Mouse (Mus musculus) CH12.LX (cell line): Measurements from ENCODE around the gene Itgb2. TPM values are rescaled to one million over a fixed set of nuclear protein-coding genes. Genes with fewer than 3 reads are reported as not detected.

Experiments
- DNase-seq: peaks from one replicate; pipeline ENCODE4 v3.0.0-alpha.2; 2013; ENCODE audit errors: extremely low read depth
- H3K27ac ChIP-seq: 2 replicates; pipeline ENCODE4 v1.5.1; 2012; ENCODE audit warnings: low read depth, mild to moderate bottlenecking, control low read depth, moderate library complexity; ENCODE audit not compliant: insufficient read depth
- H3K27me3 ChIP-seq: replicated peaks from 2 replicates; pipeline ENCODE3; 2012; ENCODE audit warnings: inconsistent platforms
- H3K36me3 ChIP-seq, 2 experiments: replicated peaks in 1 of 2; 2 replicates each; pipeline versions ENCODE3 to v1.6.1; 2012; ENCODE audit warnings: inconsistent platforms in 1 of 2, low read length in 1 of 2, mild to moderate bottlenecking in 1 of 2, mixed read lengths in 1 of 2, moderate library complexity in 1 of 2; ENCODE audit not compliant: control insufficient read depth in 1 of 2, insufficient read depth in 1 of 2
- H3K4me1 ChIP-seq, 2 experiments: 2 replicates each; pipeline ENCODE4 v1.6.1; 2012; ENCODE audit warnings: inconsistent platforms in 1 of 2, moderate library complexity in 1 of 2; ENCODE audit not compliant: insufficient read depth in 2 of 2, control insufficient read depth in 1 of 2
- H3K4me2 ChIP-seq: 2 replicates; pipeline ENCODE4 v1.6.1; 2012; ENCODE audit warnings: low read depth, mild to moderate bottlenecking, control low read depth; ENCODE audit not compliant: poor library complexity, insufficient read depth, severe bottlenecking
- H3K4me3 ChIP-seq, 3 experiments: fragments of 150-350 bp in 1 of 3; sonication (generic) in 1 of 3; replicated peaks in 1 of 3; 2 replicates each; pipeline versions ENCODE3 to v1.5.1; 2011 to 2012; ENCODE audit warnings: low read depth in 2 of 3, low read length in 2 of 3, mild to moderate bottlenecking in 2 of 3, moderate library complexity in 2 of 3, control low read depth in 1 of 3, improper control_type of control experiment in 1 of 3, inconsistent platforms in 1 of 3, mixed read lengths in 1 of 3; ENCODE audit not compliant: poor library complexity in 1 of 3
- H3K79me2 ChIP-seq: replicated peaks from 2 replicates; pipeline ENCODE4 v1.6.1; 2012; ENCODE audit warnings: mild to moderate bottlenecking, moderate library complexity; ENCODE audit not compliant: control insufficient read depth, poor library complexity, insufficient read depth, severe bottlenecking; ENCODE audit errors: extremely low read depth
- H3K9ac ChIP-seq: 2 replicates; pipeline ENCODE4 v1.6.1; 2012; ENCODE audit warnings: low read depth, mild to moderate bottlenecking, control low read depth, moderate library complexity; ENCODE audit not compliant: insufficient read depth
- H3K9me3 ChIP-seq: replicated peaks from 2 replicates; pipeline ENCODE3; 2012; ENCODE audit warnings: low read length, inconsistent platforms, mixed read lengths
- BHLHE40 ChIP-seq: IDR thresholded peaks from 2 replicates; pipeline ENCODE4 v1.6.1; 2011; ENCODE audit warnings: mild to moderate bottlenecking, low read depth, low read length, improper control_type of control experiment
- CTCF ChIP-seq, 2 experiments: IDR thresholded peaks in 1 of 2; conservative IDR thresholded peaks in 1 of 2; 2 replicates each; pipeline ENCODE4 v1.5.1; 2011 to 2012; ENCODE audit warnings: low read depth in 2 of 2, low read length in 2 of 2, improper control_type of control experiment in 1 of 2, inconsistent platforms in 1 of 2, mild to moderate bottlenecking in 1 of 2, moderate library complexity in 1 of 2
- ELF1 ChIP-seq: IDR thresholded peaks from 2 replicates; pipeline ENCODE4 v1.6.1; 2014; ENCODE audit warnings: low read depth, mild to moderate bottlenecking, inconsistent platforms, low read length, improper control_type of control experiment
- EP300 ChIP-seq: IDR thresholded peaks from 2 replicates; pipeline ENCODE4 v1.6.1; 2011; ENCODE audit warnings: low read length, improper control_type of control experiment
- MAFK ChIP-seq: IDR thresholded peaks from 2 replicates; pipeline ENCODE4 v1.6.1; 2011; ENCODE audit warnings: low read length, improper control_type of control experiment; ENCODE audit not compliant: insufficient replicate concordance
- MAX ChIP-seq: IDR thresholded peaks from 2 replicates; pipeline ENCODE4 v1.6.1; 2011; ENCODE audit warnings: low read length, improper control_type of control experiment
- MAZ ChIP-seq: IDR thresholded peaks from 2 replicates; pipeline ENCODE4 v1.6.1; 2012; ENCODE audit warnings: low read depth, mild to moderate bottlenecking, inconsistent platforms, low read length, improper control_type of control experiment, moderate library complexity
- MEF2A ChIP-seq: IDR thresholded peaks from 2 replicates; pipeline ENCODE4 v1.6.1; 2014; ENCODE audit warnings: low read depth, mild to moderate bottlenecking, inconsistent platforms, low read length, improper control_type of control experiment, borderline replicate concordance
- NRF1 ChIP-seq: IDR thresholded peaks from 2 replicates; pipeline ENCODE4 v1.6.1; 2014; ENCODE audit warnings: low read depth, mild to moderate bottlenecking, inconsistent platforms, low read length, improper control_type of control experiment, moderate library complexity
- POLR2A ChIP-seq: IDR thresholded peaks from 2 replicates; pipeline ENCODE4 v1.6.1; 2011; ENCODE audit warnings: low read depth, mild to moderate bottlenecking, improper control_type of control experiment, low read length
- RAD21 ChIP-seq: IDR thresholded peaks from 2 replicates; pipeline ENCODE4 v1.6.1; 2011; ENCODE audit warnings: low read depth, mild to moderate bottlenecking, low read length, improper control_type of control experiment, moderate library complexity
- RCOR1 ChIP-seq: conservative IDR thresholded peaks from 2 replicates; pipeline ENCODE4 v1.6.1; 2012; ENCODE audit warnings: low read depth, mild to moderate bottlenecking, inconsistent platforms, low read length, improper control_type of control experiment
- SMC3 ChIP-seq: IDR thresholded peaks from 2 replicates; pipeline ENCODE4 v1.6.1; 2011; ENCODE audit warnings: low read depth, low read length, improper control_type of control experiment
- TBP ChIP-seq: conservative IDR thresholded peaks from 2 replicates; pipeline ENCODE4 v1.6.1; 2011; ENCODE audit warnings: low read depth, low read length, improper control_type of control experiment
- TCF12 ChIP-seq: IDR thresholded peaks from 2 replicates; pipeline ENCODE4 v1.6.1; 2014; ENCODE audit warnings: low read depth, mild to moderate bottlenecking, inconsistent platforms, low read length, improper control_type of control experiment
- UBTF ChIP-seq: IDR thresholded peaks from 2 replicates; pipeline ENCODE4 v1.6.1; 2012; ENCODE audit warnings: low read depth, mild to moderate bottlenecking, inconsistent platforms, low read length, improper control_type of control experiment, moderate library complexity
- USF1 ChIP-seq: IDR thresholded peaks from 2 replicates; pipeline ENCODE4 v1.6.1; 2014; ENCODE audit warnings: low read depth, mild to moderate bottlenecking, inconsistent platforms, low read length, improper control_type of control experiment
- ZKSCAN1 ChIP-seq: IDR thresholded peaks from 2 replicates; pipeline ENCODE4 v1.6.1; 2012; ENCODE audit warnings: low read depth, inconsistent platforms, low read length, improper control_type of control experiment, borderline replicate concordance
- ZMIZ1 ChIP-seq: IDR thresholded peaks from 2 replicates; pipeline ENCODE4 v1.6.1; 2012; ENCODE audit warnings: low read depth, mild to moderate bottlenecking, inconsistent platforms, low read length, improper control_type of control experiment
- dilution Hi-C: fragments of 300-500 bp; cut with MboI; formaldehyde crosslinking; loops from 2 replicates; pipeline ENCODE4 v1.14.3; 2020; ENCODE audit warnings: low sequenced_read_pairs; ENCODE audit not compliant: extremely low pct_unique_long_range_greater_than_20kb, extremely low pct_ligation_motif_present
- in situ Hi-C: fragments of 300-500 bp; cut with MboI; formaldehyde crosslinking; loops from 3 replicates; pipeline ENCODE4 v1.14.3; 2019; ENCODE audit warnings: low sequenced_read_pairs, low pct_ligation_motif_present, low pct_unique_long_range_greater_than_20kb, mixed read lengths
- polyA plus RNA-seq: library from polyadenylated mRNA; unstranded; fragments of >175 nt; gene quantifications from 2 replicates; pipeline ENCODE4 v1.2.1, GENCODE M21; 2012; ENCODE audit warnings: low read depth; ENCODE audit not compliant: insufficient read length
- total RNA-seq, 2 experiments: library from RNA; depleted of rRNA; stranded (reverse); fragments of 300-350 nt in 1 of 2; fragments of >200 nt in 1 of 2; gene quantifications; 2 replicates each; pipeline ENCODE4 v1.2.3; 2012 to 2014

Itgb2 gene
- total and polyA plus RNA-seq, 3 experiments, result 32.6 to 54.1 (median 40.2) TPM

GRCm38 (mm10) chr10:77589749-77590148 is 59.7 kb downstream of the Itgb2 start:
- Histone ChIP-seq H3K27me3 (no peaks in the 10 kb centered on the region), H3K4me3 (no peak overlapping the region), H3K4me2 (no peak overlapping the region), H3K9ac (no peak overlapping the region), H3K4me1 (peaks cover 0 to 18% of the 10 kb centered on the region in 2 experiments; a peak in 1 of 4 replicates), H3K27ac (no peak overlapping the region), H3K79me2 (no peaks in the 10 kb centered on the region), H3K9me3 (peaks cover 4% of the 10 kb centered on the region), H3K36me3 (peaks cover 29 to 78% of the 10 kb centered on the region in 2 experiments)
- no peak for DNase-seq
- TF ChIP-seq MAZ, result no peak
- TF ChIP-seq RCOR1, result no peak
- no peak for TF ChIP-seq TCF12
- dilution Hi-C loops, result no loop called here
- in situ Hi-C loops, result no loop called here

GRCm38 (mm10) chr10:77590812-77591211 is 60.8 kb downstream of the Itgb2 start:
- Histone ChIP-seq H3K4me3 (no peak overlapping the region), H3K36me3 (peaks cover 36 to 89% of the 10 kb centered on the region in 2 experiments), H3K79me2 (no peaks in the 10 kb centered on the region), H3K27ac (no peak overlapping the region), H3K27me3 (no peaks in the 10 kb centered on the region), H3K9me3 (peaks cover 4% of the 10 kb centered on the region), H3K4me1 (peaks cover 0 to 18% of the 10 kb centered on the region in 2 experiments; a peak in 1 of 4 replicates), H3K9ac (no peak overlapping the region), H3K4me2 (no peak overlapping the region)
- dilution Hi-C loops (no loop called here), in situ Hi-C loops (no loop called here)
- TF ChIP-seq TCF12, result no peak
- TF ChIP-seq MAZ, result no peak
- no peak for TF ChIP-seq ZMIZ1
- peak; percentile 58 for TF ChIP-seq SMC3
- no peak for TF ChIP-seq USF1
- TF ChIP-seq BHLHE40, result no peak
- TF ChIP-seq EP300, result no peak
- peak; percentile 74 to 97 for TF ChIP-seq CTCF (conservative IDR thresholded peaks at IDR 0.05 in 1 of 2, IDR thresholded peaks at IDR 0.05 in 1 of 2; ENCODE audit: low read depth in 2 of 2, low read length in 2 of 2)
- no peak for TF ChIP-seq MAFK
- peak; percentile 72 for TF ChIP-seq RAD21
- TF ChIP-seq ZKSCAN1, result no peak
- TF ChIP-seq TBP, result no peak
- peak; percentile 63 for TF ChIP-seq MAX
- no peak for TF ChIP-seq POLR2A
- 0 out of 2 replicates have a peak, but pooled peaks have one; percentile 39 for TF ChIP-seq ELF1
- TF ChIP-seq MEF2A, result no peak
- TF ChIP-seq UBTF, result no peak
- TF ChIP-seq NRF1, result peak; percentile 78
- DNase-seq, result peak; percentile 81
